Mouse (Mus musculus) limb, embryonic 13.5 days (tissue): ENCODE measurements around the gene Casq2. TPM values are rescaled to one million over a fixed set of nuclear protein-coding genes. Genes with fewer than 3 reads are reported as not detected.

ENCODE experiments used
- ATAC-seq: fragments of 200-750 bp; cut with Nextera tagmentation; 2 replicates; pipeline ENCODE4 v1.8.0; 2017; ENCODE audit warnings: low read depth, moderate number of reproducible peaks, moderate TSS enrichment; ENCODE audit not compliant: low FRiP score
- H3K27ac ChIP-seq: fragments of 300-500 bp; sonication (generic); 2 replicates; pipeline ENCODE4 v1.5.1; 2015; ENCODE audit warnings: inconsistent platforms, mild to moderate bottlenecking, moderate library complexity
- H3K27me3 ChIP-seq: fragments of 300-500 bp; sonication (generic); 2 replicates; pipeline ENCODE4 v1.6.1; 2015; ENCODE audit warnings: mild to moderate bottlenecking, inconsistent platforms
- H3K36me3 ChIP-seq: fragments of 300-500 bp; sonication (generic); 2 replicates; pipeline ENCODE4 v1.6.1; 2015; ENCODE audit warnings: inconsistent platforms, mild to moderate bottlenecking, moderate library complexity
- H3K4me1 ChIP-seq: fragments of 300-500 bp; sonication (generic); 2 replicates; pipeline ENCODE4 v1.6.1; 2015; ENCODE audit warnings: inconsistent platforms
- H3K4me2 ChIP-seq: fragments of 300-500 bp; sonication (generic); replicated peaks from 2 replicates; pipeline ENCODE4 v1.6.1; 2015; ENCODE audit warnings: inconsistent platforms, mild to moderate bottlenecking, moderate library complexity
- H3K4me3 ChIP-seq: fragments of 300-500 bp; sonication (generic); 2 replicates; pipeline ENCODE4 v1.5.1; 2015; ENCODE audit warnings: moderate library complexity, mild to moderate bottlenecking, inconsistent platforms
- H3K9ac ChIP-seq: fragments of 300-500 bp; sonication (generic); 2 replicates; pipeline ENCODE4 v1.6.1; 2015; ENCODE audit warnings: mild to moderate bottlenecking, inconsistent platforms
- H3K9me3 ChIP-seq: fragments of 300-500 bp; sonication (generic); 2 replicates; pipeline ENCODE4 v1.6.1; 2016; ENCODE audit warnings: inconsistent platforms
- WGBS: fragments of 180-500 bp; shearing (Covaris S2); methylation state at CpG from one replicate; pipeline ENCODE4 v1.1.7; 2015; 5-methylcytosine and 5-hydroxymethylcytosine counted together
- polyA plus RNA-seq: library from polyadenylated mRNA; unstranded; fragments of >200 nt; fragmentation: Nextera tagmentation; extraction: Ambion mirVana; gene quantifications from 2 replicates; pipeline ENCODE4 v1.2.1, GENCODE M21; 2015

The Casq2 gene
- polyA plus RNA-seq, 1 experiment from 2014 or later = 38.5 TPM

DNA sequence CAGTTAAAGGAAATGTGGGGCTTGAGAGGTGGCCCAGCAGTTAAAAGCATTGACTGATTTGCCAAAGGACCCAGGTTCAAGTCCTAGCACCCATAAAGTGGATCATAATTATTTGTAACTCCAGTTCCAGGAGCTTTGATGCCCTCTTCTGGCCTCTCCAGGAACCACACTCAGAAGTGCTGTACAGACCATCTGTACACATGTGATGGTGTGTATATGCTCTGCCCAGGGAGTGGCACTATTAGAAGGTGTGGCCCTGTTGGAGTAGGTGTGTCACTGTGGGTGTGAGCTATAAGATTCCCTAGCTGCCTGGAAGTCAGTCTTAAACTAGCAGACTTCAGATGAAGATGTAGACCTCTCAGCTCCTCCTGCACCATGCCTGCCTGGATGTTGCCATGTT, 34.7 kb downstream of the Casq2 start:
- no peak for ATAC-seq
- H3K4me2 ChIP-seq = no peak overlapping the region
- no peaks in the 10 kb centered on the region for H3K27me3 ChIP-seq
- no peak overlapping the region for H3K9ac ChIP-seq
- no peaks in the 10 kb centered on the region for H3K36me3 ChIP-seq
- no peaks in the 10 kb centered on the region for H3K9me3 ChIP-seq
- H3K27ac ChIP-seq = no peak overlapping the region
- no peaks in the 10 kb centered on the region for H3K4me1 ChIP-seq
- H3K4me3 ChIP-seq = no peak overlapping the region

DNA sequence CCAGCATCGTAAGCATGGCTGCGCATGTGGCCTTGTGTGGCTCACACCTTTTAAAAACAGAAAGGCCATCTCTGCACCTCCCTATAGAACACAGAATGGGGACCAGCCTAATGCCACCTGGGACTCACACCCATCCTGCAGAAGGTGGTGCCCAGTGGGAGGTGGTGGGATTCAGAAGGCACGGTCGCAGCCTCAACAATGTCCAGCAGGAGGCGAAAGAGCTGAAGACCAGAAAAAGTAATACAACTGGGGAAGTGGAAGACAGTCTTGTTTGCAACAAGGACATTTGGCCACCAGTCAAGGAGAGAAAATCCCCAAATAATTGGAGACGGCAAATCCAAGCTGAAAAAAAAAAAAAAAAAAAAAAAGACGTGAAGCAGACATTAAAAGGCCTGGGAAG, 35.8 kb downstream of the Casq2 start:
- H3K9me3 ChIP-seq = no peaks in the 10 kb centered on the region
- no peak overlapping the region for H3K9ac ChIP-seq
- no peaks in the 10 kb centered on the region for H3K36me3 ChIP-seq
- no peak overlapping the region for H3K4me2 ChIP-seq
- H3K27me3 ChIP-seq = no peaks in the 10 kb centered on the region
- no peak overlapping the region for H3K27ac ChIP-seq
- H3K4me1 ChIP-seq = no peaks in the 10 kb centered on the region
- 71% methylated on average over 7 of the region's 7 CpGs for WGBS
- ATAC-seq = no peak
- H3K4me3 ChIP-seq = no peak overlapping the region

- Histone ChIP-seq H3K9me3 (no peaks in the 10 kb centered on the region), H3K36me3 (no peaks in the 10 kb centered on the region), H3K27me3 (no peaks in the 10 kb centered on the region), H3K9ac (no peak overlapping the region), H3K27ac (no peak overlapping the region), H3K4me2 (no peak overlapping the region), H3K4me1 (no peaks in the 10 kb centered on the region), H3K4me3 (no peak overlapping the region)
- ATAC-seq = no peak
- 83% methylated on average over 6 of the region's 6 CpGs for WGBS
Observed at GRCm38 (mm10) chr3:102123654-102124053, 37.4 kb downstream of the Casq2 start.

DNA sequence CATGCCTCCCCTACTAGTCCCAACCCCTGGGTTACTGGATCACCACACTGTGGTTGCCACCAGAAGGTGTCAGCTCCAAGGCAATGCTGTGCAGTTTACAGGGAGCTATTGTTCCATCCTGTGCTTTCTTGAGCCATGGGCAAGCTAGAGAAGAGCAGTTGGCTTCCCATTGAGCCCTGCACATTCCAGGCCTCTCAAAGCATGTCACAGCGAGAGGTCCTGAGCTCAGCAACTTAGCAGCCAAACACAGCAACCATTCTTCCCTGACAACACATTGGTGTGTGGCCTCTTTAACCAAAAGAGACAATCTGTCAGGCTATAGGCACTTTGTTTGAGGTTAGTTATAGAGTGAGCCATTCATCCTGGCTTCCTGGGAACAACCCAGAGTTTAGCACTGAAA, 39.3 kb downstream of the Casq2 start:
- H3K9me3 ChIP-seq = no peaks in the 10 kb centered on the region
- H3K4me2 ChIP-seq = no peak overlapping the region
- H3K36me3 ChIP-seq = no peaks in the 10 kb centered on the region
- no peaks in the 10 kb centered on the region for H3K4me1 ChIP-seq
- no peak overlapping the region for H3K9ac ChIP-seq
- H3K4me3 ChIP-seq = no peak overlapping the region
- WGBS = 96% methylated on average over 1 of the region's 1 CpGs
- ATAC-seq = no peak
- H3K27me3 ChIP-seq = no peaks in the 10 kb centered on the region
- no peak overlapping the region for H3K27ac ChIP-seq

DNA sequence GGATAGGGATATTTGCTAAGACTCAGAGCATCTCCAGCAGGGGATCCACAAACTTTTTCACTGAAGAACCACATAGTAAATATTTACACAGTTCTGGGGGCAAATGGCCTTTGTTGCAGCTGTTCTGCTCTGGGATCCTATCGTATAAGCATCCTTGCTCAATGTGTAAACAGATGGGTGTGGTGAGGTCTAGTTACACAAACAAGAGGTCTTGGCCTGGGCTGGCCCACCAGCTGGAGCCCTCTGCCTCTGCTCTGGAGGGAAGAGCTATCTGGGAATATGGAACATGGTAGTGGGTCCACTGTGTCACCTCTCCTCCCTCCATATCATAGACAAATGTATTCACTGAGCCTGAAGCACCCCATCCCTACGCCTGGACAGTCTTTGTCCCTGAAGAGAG, 40.9 kb downstream of the Casq2 start:
- Histone ChIP-seq H3K27ac (no peak overlapping the region), H3K9ac (no peak overlapping the region), H3K4me1 (no peaks in the 10 kb centered on the region), H3K27me3 (no peaks in the 10 kb centered on the region), H3K4me3 (no peak overlapping the region), H3K4me2 (no peak overlapping the region), H3K36me3 (no peaks in the 10 kb centered on the region), H3K9me3 (no peaks in the 10 kb centered on the region)
- no peak for ATAC-seq
- 71% methylated on average over 2 of the region's 2 CpGs for WGBS

DNA sequence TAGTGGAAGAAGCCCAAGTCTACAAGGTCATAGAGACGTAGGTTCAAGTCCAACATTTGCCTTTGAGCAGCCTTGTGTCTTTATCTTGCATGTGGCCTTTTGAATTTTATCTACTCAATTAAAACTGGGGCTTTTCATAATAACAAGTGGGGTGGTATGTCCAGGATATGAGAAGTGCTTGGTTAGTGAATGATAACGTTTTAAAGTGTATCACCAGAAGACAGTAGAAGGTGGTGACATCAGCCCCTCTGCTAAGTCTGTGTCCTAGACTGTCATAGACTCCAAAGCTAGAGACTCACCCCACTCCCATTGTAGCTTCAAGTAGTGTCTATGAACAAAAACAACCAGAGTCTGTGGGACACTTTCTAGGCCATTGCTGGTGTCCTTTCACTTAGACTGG, 42.0 kb downstream of the Casq2 start:
- no peak for ATAC-seq
- Histone ChIP-seq H3K36me3 (no peaks in the 10 kb centered on the region), H3K4me3 (no peak overlapping the region), H3K27me3 (no peaks in the 10 kb centered on the region), H3K27ac (no peak overlapping the region), H3K9me3 (no peaks in the 10 kb centered on the region), H3K9ac (no peak overlapping the region), H3K4me2 (no peak overlapping the region), H3K4me1 (no peaks in the 10 kb centered on the region)
- WGBS = 84% methylated on average over 2 of the region's 2 CpGs

GRCm38 (mm10) chr3:102130478-102130877, 44.3 kb downstream of the Casq2 start:
- no peak for ATAC-seq
- Histone ChIP-seq H3K4me1 (peaks cover 3% of the 10 kb centered on the region), H3K4me3 (no peak overlapping the region), H3K27ac (no peak overlapping the region), H3K36me3 (no peaks in the 10 kb centered on the region), H3K9ac (no peak overlapping the region), H3K9me3 (no peaks in the 10 kb centered on the region), H3K27me3 (no peaks in the 10 kb centered on the region), H3K4me2 (no peak overlapping the region)
- WGBS = 75% methylated on average over 6 of the region's 6 CpGs

GRCm38 (mm10) chr3:102131627-102132324, 45.6 kb downstream of the Casq2 start:
- Histone ChIP-seq H3K27ac (no peak overlapping the region), H3K27me3 (no peaks in the 10 kb centered on the region), H3K9me3 (no peaks in the 10 kb centered on the region), H3K36me3 (no peaks in the 10 kb centered on the region), H3K4me3 (no peak overlapping the region), H3K4me1 (peaks cover 11% of the 10 kb centered on the region), H3K4me2 (no peak overlapping the region), H3K9ac (no peak overlapping the region)
- ATAC-seq = no peak
- 88% methylated on average over 9 of the region's 9 CpGs for WGBS

DNA sequence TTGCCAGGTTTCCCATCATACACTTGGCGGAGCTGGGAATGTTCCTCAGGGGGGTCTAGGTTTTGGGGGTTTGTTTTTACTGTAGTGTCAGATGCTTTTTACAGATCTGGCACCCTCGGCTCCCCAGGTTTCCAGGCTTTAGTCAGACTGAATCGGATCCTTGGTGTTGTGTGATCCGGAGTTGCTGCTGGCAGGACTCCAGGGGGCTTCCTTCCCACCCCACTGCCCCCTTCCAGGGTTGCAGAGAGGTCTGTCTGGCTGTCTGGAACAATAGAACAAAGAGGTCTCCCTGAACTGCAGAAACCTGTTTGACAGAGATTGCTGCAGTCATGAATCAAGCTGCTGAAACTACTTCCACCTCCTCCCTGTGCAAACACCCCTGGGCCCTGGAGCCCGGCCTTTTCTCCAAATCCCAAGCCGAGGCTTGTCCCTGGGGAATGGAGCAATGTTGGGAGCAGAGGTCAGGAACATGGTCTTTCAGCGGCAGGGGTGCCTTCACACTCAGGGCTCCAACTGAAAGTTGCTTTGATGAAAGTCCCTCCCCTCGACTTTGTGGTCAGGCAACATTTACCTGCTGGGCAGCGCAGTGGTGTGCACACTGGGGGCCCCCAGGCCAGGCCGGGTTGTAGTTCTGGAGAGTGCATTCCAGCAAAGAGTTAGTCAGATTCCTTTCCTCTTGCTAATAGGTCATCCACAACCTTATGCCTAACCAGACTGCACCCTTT, 49.3 kb downstream of the Casq2 start:
- Histone ChIP-seq H3K4me2 (no peak overlapping the region), H3K36me3 (no peaks in the 10 kb centered on the region), H3K4me1 (peaks cover 11% of the 10 kb centered on the region), H3K9ac (0 out of 2 replicates have a peak overlapping the region, but pooled peaks have one; percentile 39), H3K27ac (peak overlapping the region; percentile 58; the same call in 1 of the 2 replicates), H3K27me3 (no peaks in the 10 kb centered on the region), H3K4me3 (no peak overlapping the region), H3K9me3 (no peaks in the 10 kb centered on the region)
- 20% methylated on average over 10 of the region's 10 CpGs for WGBS
- 0 out of 2 replicates have a peak, but pooled peaks have one; percentile 28 for ATAC-seq

GRCm38 (mm10) chr3:102137158-102137557, 50.9 kb downstream of the Casq2 start:
- Histone ChIP-seq H3K4me2 (no peak overlapping the region), H3K4me1 (peaks cover 11% of the 10 kb centered on the region), H3K27ac (peak overlapping the region; percentile 2; the same call in 1 of the 2 replicates), H3K27me3 (no peaks in the 10 kb centered on the region), H3K4me3 (no peak overlapping the region), H3K9me3 (no peaks in the 10 kb centered on the region), H3K36me3 (no peaks in the 10 kb centered on the region), H3K9ac (no peak overlapping the region)
- no peak for ATAC-seq
- WGBS = 81% methylated on average over 10 of the region's 10 CpGs

GRCm38 (mm10) chr3:102138899-102139298, 52.7 kb downstream of the Casq2 start:
- Histone ChIP-seq H3K4me1 (peaks cover 11% of the 10 kb centered on the region), H3K27me3 (no peaks in the 10 kb centered on the region), H3K36me3 (no peaks in the 10 kb centered on the region), H3K4me3 (no peak overlapping the region), H3K4me2 (no peak overlapping the region), H3K9me3 (no peaks in the 10 kb centered on the region), H3K9ac (no peak overlapping the region), H3K27ac (no peak overlapping the region)
- WGBS = 75% methylated on average over 6 of the region's 6 CpGs
- ATAC-seq = no peak

- no peaks in the 10 kb centered on the region for H3K9me3 ChIP-seq
- no peak overlapping the region for H3K4me2 ChIP-seq
- no peaks in the 10 kb centered on the region for H3K36me3 ChIP-seq
- ATAC-seq = no peak
- H3K27me3 ChIP-seq = no peaks in the 10 kb centered on the region
- peaks cover 6% of the 10 kb centered on the region for H3K4me1 ChIP-seq
- no peak overlapping the region for H3K27ac ChIP-seq
- WGBS = 87% methylated on average over 6 of the region's 6 CpGs
- no peak overlapping the region for H3K4me3 ChIP-seq
- H3K9ac ChIP-seq = no peak overlapping the region
Observed at GRCm38 (mm10) chr3:102140606-102141005, 54.4 kb downstream of the Casq2 start.
